Mouse (Mus musculus): ENCODE results near the gene Spsb4. TPM values are rescaled to one million over a fixed set of nuclear protein-coding genes. Genes with fewer than 3 reads are reported as not detected.

The Spsb4 gene
- polyA plus RNA-seq, 1 experiment, result 0.24 TPM

DNA sequence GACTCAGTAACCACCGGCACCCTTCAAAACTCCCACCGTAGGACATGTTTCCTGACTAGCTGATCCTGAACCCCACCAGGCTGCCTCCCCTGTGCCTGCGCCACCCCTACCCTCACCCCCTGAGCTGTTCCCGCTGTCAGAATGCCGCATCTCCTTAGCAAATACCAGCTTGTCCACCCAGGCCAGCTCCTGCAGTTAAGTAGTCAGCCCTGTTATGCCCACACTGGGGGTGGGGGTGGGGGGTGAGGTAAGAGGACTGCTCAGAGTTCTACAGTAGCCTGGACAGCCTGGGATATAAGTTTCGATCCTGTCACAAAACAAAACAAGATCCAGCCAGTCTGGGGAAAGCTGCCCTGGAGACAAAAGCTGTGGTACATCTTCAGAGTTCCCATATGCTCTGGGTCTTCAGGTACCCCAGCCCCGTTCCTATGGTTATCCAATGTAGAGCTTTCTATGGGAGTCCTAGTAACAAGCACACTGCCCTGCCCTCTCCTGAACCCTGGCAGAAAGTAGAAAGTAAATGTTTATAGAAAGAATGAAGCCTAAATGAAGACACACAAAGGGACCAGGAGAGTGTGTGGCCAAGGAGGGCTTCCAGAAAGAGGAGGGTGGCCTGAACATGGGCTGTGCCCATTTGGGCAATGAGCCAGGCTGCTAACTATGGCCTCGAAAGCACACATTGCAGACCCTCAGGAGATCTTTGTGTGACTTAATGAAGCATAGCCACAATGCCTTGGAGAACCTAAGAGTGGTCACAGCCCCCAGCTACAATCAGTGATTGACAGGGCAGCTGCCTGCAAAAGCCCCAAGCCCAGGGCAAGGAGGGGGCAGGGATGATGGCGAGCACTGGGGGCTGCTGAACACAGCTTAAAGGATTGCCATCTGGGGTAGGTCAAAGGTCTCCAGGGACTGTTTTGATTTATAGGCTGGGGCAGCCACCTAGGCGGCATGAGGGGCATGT is 38.3 kb downstream of the Spsb4 start:
- H3K36me3 ChIP-seq (ENCODE audit: control insufficient read depth, insufficient read depth, low read length), result no peaks in the 10 kb centered on the region
- H3K4me1 ChIP-seq (ENCODE audit: control insufficient read depth, insufficient read depth, insufficient read length, low read length), result peaks cover 7% of the 10 kb centered on the region; the same call in 1 of the 2 replicates
- H3K27me3 ChIP-seq (ENCODE audit: control insufficient read depth, insufficient read depth, low read length), result no peaks in the 10 kb centered on the region
- H3K4me3 ChIP-seq (ENCODE audit: low read depth, low read length), result no peak overlapping the region
- 69% methylated on average over 10 of the region's 10 CpGs for WGBS
- no peak for TF ChIP-seq CTCF (IDR thresholded peaks at IDR 0.05; ENCODE audit: extremely low read depth, insufficient read length, insufficient replicate concordance, low read depth, low read length)
- no peak for TF ChIP-seq POLR2A (IDR thresholded peaks at IDR 0.05; ENCODE audit: low read depth, low read length)
- no peak overlapping the region for H3K27ac ChIP-seq (ENCODE audit: insufficient read depth, low read depth, low read length)

DNA sequence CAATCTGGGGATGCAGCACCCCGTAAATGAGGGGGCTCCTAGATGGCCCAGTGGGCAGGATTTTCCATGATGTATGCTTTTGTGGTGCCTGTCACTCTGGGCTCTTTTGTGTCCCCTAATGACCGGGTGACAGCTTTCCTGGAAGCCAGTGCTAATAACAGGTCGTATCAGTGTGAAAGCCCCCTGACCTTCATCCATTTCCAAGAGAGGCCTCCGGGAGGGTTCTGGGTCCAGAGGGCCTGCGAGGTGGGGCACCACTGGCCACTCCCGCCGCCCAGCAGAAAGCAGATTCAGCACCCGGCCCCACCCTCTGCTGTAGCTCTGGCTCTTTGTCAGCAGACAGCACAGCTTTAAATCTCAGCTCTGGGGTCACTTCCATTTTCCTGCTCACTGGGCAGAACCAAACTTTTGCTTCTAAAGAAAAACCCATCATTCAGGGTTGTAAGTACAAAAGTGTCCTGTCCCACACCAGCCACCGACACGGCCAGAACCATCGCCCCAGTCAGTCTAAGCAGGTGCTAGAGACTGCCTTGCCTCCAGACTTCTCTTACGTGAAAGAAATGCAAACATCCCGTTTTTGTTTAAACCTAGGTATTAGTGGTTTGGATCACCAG is 39.1 kb downstream of the Spsb4 start:
- Histone ChIP-seq H3K36me3 (ENCODE audit: control insufficient read depth, insufficient read depth, low read length) (no peaks in the 10 kb centered on the region), H3K27ac (ENCODE audit: insufficient read depth, low read depth, low read length) (no peak overlapping the region), H3K4me3 (ENCODE audit: low read depth, low read length) (no peak overlapping the region), H3K4me1 (ENCODE audit: control insufficient read depth, insufficient read depth, insufficient read length, low read length) (peaks cover 7% of the 10 kb centered on the region; the same call in 1 of the 2 replicates), H3K27me3 (ENCODE audit: control insufficient read depth, insufficient read depth, low read length) (no peaks in the 10 kb centered on the region)
- WGBS, result 29% methylated on average over 13 of the region's 13 CpGs
- no peak for TF ChIP-seq CTCF (IDR thresholded peaks at IDR 0.05; ENCODE audit: extremely low read depth, insufficient read length, insufficient replicate concordance, low read depth, low read length)
- no peak for TF ChIP-seq POLR2A (IDR thresholded peaks at IDR 0.05; ENCODE audit: low read depth, low read length)

DNA sequence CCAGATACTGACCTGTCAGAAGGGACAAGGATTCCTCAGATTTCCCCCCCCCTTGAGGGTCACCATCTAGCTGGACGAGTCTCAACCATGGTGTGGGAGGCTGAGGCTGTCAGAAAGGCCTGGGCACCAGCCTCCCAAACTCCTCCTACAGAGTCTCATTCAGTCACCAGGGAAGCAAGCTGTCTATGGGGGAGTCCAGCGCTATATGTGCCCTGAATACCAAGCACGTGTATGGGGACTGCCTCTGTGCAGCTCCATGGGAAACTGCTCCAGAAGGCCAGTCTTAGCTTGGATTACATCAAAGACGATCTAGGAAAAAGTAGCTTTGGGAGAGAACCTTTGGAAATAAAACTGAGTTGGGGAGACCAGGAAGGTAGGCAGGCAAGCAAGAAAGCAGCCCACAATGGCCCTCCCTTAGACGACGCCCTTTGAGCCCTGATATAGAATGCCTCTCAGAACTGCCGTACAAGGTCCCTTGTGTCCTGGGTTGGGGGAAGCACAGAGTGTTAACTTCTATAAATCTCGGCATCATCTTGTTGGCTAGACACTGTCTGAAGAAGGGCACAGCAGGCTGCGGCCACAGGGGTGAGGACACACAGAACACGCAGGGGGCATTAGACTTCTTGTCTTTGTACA is 40.4 kb downstream of the Spsb4 start:
- Histone ChIP-seq H3K36me3 (ENCODE audit: control insufficient read depth, insufficient read depth, low read length) (no peaks in the 10 kb centered on the region), H3K4me1 (ENCODE audit: control insufficient read depth, insufficient read depth, insufficient read length, low read length) (peaks cover 7% of the 10 kb centered on the region; the same call in 1 of the 2 replicates), H3K27ac (ENCODE audit: insufficient read depth, low read depth, low read length) (no peak overlapping the region), H3K27me3 (ENCODE audit: control insufficient read depth, insufficient read depth, low read length) (no peaks in the 10 kb centered on the region), H3K4me3 (ENCODE audit: low read depth, low read length) (no peak overlapping the region)
- TF ChIP-seq CTCF (IDR thresholded peaks at IDR 0.05; ENCODE audit: extremely low read depth, insufficient read length, insufficient replicate concordance, low read depth, low read length), result no peak
- TF ChIP-seq POLR2A (IDR thresholded peaks at IDR 0.05; ENCODE audit: low read depth, low read length), result no peak
- WGBS, result 65% methylated on average over 10 of the region's 10 CpGs

DNA sequence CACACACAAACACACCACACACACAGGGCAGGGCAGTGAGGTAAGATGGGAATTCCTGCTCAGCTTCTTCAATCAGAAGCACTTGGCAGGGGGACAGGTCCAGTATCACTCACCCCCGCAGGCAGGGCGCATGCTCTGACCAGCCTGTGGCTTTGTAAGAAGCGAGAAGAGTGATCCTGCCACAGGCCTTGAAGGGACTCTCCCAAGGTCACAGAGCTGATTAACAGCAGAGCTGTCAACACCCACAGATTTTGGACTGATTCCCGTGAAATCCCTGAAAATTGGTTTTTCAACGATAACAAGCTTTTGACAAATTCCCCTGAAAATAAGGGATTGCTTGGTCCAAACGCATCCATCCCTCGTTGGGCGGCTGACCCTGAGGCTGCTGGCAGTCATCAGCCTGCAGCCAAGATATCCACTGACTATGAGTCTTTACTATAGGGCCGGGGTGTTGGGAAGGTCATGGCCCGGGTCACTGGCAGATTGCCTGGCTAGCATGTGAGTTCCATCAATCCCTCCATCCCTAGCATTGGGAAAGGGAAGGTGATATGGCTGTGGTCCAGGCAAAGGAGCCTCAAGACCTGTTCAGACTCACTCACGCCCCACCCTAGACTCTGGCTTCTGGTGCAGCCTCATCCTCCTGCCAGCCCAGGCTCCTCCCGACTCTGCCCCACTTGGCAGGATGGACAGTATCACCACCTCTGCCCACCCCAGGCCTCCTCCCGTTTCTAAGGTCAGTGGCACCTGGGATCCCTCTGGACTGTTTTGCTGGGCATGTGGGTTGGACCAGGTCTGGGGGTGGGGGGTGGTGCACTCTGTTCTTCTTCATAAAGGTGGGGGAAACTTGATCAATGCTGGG is 41.1 kb downstream of the Spsb4 start:
- no peak overlapping the region for H3K27ac ChIP-seq (ENCODE audit: insufficient read depth, low read depth, low read length)
- no peak overlapping the region for H3K4me3 ChIP-seq (ENCODE audit: low read depth, low read length)
- no peaks in the 10 kb centered on the region for H3K27me3 ChIP-seq (ENCODE audit: control insufficient read depth, insufficient read depth, low read length)
- 72% methylated on average over 13 of the region's 13 CpGs for WGBS
- H3K4me1 ChIP-seq (ENCODE audit: control insufficient read depth, insufficient read depth, insufficient read length, low read length), result peaks cover 7% of the 10 kb centered on the region; the same call in 1 of the 2 replicates
- TF ChIP-seq CTCF (IDR thresholded peaks at IDR 0.05; ENCODE audit: extremely low read depth, insufficient read length, insufficient replicate concordance, low read depth, low read length), result no peak
- TF ChIP-seq POLR2A (IDR thresholded peaks at IDR 0.05; ENCODE audit: low read depth, low read length), result no peak
- H3K36me3 ChIP-seq (ENCODE audit: control insufficient read depth, insufficient read depth, low read length), result no peaks in the 10 kb centered on the region

DNA sequence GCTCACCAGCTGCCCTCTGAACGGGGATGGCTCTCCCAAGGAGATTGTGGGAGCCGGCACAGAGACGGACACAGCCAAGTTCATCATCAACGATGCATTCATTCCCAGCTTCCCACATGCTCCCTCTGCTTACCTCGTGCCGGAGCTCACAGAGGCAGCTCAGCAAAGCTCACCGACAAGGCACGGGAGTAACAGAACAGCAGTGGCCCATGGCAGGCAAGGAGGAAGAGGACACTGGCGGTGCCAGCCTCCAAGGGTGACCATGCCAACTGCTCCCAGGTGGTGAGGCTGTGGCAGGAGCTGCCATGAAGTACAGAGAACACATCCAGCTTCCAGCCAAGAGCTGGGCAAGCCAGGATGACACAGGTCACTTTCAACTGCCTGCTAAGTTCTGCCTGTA is 45.6 kb downstream of the Spsb4 start:
- H3K27me3 ChIP-seq (ENCODE audit: control insufficient read depth, insufficient read depth, low read length), result no peaks in the 10 kb centered on the region
- WGBS, result 41% methylated on average over 9 of the region's 9 CpGs
- H3K4me3 ChIP-seq (ENCODE audit: low read depth, low read length), result no peak overlapping the region
- no peak overlapping the region for H3K27ac ChIP-seq (ENCODE audit: insufficient read depth, low read depth, low read length)
- peaks cover 3% of the 10 kb centered on the region; the same call in 1 of the 2 replicates for H3K4me1 ChIP-seq (ENCODE audit: control insufficient read depth, insufficient read depth, insufficient read length, low read length)
- H3K36me3 ChIP-seq (ENCODE audit: control insufficient read depth, insufficient read depth, low read length), result no peaks in the 10 kb centered on the region
- TF ChIP-seq POLR2A (IDR thresholded peaks at IDR 0.05; ENCODE audit: low read depth, low read length) (no peak), CTCF (IDR thresholded peaks at IDR 0.05; ENCODE audit: extremely low read depth, insufficient read length, insufficient replicate concordance, low read depth, low read length) (no peak)

DNA sequence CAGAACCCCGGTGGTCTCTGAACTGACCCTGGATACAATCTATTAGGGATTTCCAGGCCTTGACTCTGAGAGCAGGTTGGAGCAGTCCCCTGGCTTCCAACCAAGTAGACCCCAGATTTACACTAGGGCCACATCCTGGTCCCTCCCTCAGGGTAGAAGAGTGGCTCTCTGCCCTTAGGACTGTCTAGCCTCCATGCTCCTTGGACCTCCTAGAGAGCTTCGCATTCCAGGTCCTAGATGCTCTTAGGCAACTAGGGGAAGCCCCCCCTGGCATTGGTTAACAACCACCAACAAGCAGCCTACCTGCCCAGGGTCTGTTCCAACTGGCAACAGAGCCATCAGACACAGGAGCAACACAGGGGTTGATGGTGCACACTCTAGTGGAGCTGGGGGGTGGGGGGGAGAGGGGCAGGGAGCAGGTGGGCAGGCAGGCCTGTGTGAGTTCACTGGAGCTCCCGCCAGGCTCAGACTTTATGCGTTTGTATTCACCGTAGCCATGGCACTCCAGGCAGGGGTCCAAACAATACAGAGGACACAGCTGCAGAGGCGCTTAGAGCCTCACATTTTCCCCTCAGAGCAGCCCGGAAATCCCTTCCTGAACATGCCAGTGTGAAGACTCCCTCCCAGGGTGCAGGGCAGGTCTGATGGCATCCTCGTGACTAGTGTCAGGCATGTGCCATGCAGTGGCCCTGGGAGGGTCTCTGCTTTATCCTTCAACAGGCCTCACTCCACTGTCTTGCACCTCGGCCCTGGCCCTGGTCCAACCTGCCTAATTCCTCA is 46.8 kb downstream of the Spsb4 start:
- Histone ChIP-seq H3K27me3 (ENCODE audit: control insufficient read depth, insufficient read depth, low read length) (no peaks in the 10 kb centered on the region), H3K4me1 (ENCODE audit: control insufficient read depth, insufficient read depth, insufficient read length, low read length) (peaks cover 6% of the 10 kb centered on the region; the same call in 1 of the 2 replicates), H3K36me3 (ENCODE audit: control insufficient read depth, insufficient read depth, low read length) (no peaks in the 10 kb centered on the region), H3K4me3 (ENCODE audit: low read depth, low read length) (no peak overlapping the region), H3K27ac (ENCODE audit: insufficient read depth, low read depth, low read length) (no peak overlapping the region)
- WGBS, result 56% methylated on average over 9 of the region's 9 CpGs
- TF ChIP-seq POLR2A (IDR thresholded peaks at IDR 0.05; ENCODE audit: low read depth, low read length) (no peak), CTCF (IDR thresholded peaks at IDR 0.05; ENCODE audit: extremely low read depth, insufficient read length, insufficient replicate concordance, low read depth, low read length) (no peak)

All from small intestine, adult 2 months (tissue).